Mouse (Mus musculus) kidney, adult 2 months (tissue): ENCODE data around the gene Hectd4.

Experiments used
- CTCF ChIP-seq: fragments of 200-500 bp; conservative IDR thresholded peaks from 2 replicates; pipeline ENCODE4 v1.5.1; 2011; ENCODE audit warnings: low read depth, mild to moderate bottlenecking, control low read depth, low read length, moderate library complexity, mixed read lengths; ENCODE audit not compliant: insufficient read depth, insufficient read length
- POLR2A ChIP-seq: fragments of 200-500 bp; IDR thresholded peaks from one replicate; pipeline ENCODE4 v1.6.1; 2011; ENCODE audit warnings: low read depth, low read length, control low read depth

DNA sequence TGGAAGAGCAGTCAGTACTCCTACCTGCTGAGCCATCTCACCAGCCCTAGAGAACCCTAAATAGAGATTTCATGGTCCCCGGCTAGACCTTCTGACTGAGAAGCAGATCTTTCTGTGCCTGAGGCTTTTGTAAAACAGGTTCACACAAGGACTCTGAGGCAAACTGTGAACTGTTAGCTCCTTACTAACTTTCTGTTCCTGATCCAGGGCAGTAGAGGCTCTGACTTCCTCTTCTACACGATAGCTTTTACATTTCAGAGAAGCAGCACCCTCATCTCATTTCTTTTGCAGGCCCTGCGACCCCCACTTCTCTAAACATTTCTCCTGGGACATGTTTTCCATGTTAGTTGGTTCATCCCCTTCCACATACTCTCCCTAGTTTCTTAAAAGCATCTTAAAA is 29.7 kb downstream of the Hectd4 start:
- TF ChIP-seq CTCF (no peak), POLR2A (no peak)
